Mouse (Mus musculus): ENCODE results near the gene Tgm1.

Tgm1 gene

GRCm38 (mm10) chr14:55723433-55723832 lies 9.7 kb upstream of the Tgm1 start:
- DNase-seq, result no peak

GRCm38 (mm10) chr14:55722438-55722945 lies 8.8 kb upstream of the Tgm1 start:
- DNase-seq, result no peak

- DNase-seq, result peak; percentile 95
Measured at GRCm38 (mm10) chr14:55721700-55722437, 8.1 kb upstream of the Tgm1 start, which contains the start of gene Rabggta. TSS of gene Rabggta (minus strand) at chr14:55722263.

- no peak for DNase-seq
Measured at GRCm38 (mm10) chr14:55721076-55721475, 7.3 kb upstream of the Tgm1 start.

GRCm38 (mm10) chr14:55720666-55721065 lies 6.9 kb upstream of the Tgm1 start:
- no peak for DNase-seq

- DNase-seq, result no peak
Measured at GRCm38 (mm10) chr14:55719737-55720136, 6.0 kb upstream of the Tgm1 start.

- no peak for DNase-seq
Measured at GRCm38 (mm10) chr14:55716884-55717283, 3.2 kb upstream of the Tgm1 start.

- no peak for DNase-seq
Measured at GRCm38 (mm10) chr14:55716271-55716670, 2.5 kb upstream of the Tgm1 start.

- no peak for DNase-seq
Measured at GRCm38 (mm10) chr14:55714893-55715292, 1.2 kb upstream of the Tgm1 start.

GRCm38 (mm10) chr14:55713007-55713728 lies 558 bp downstream of the Tgm1 start:
- DNase-seq, result no peak

GRCm38 (mm10) chr14:55711786-55712185 lies 1.9 kb downstream of the Tgm1 start:
- no peak for DNase-seq

GRCm38 (mm10) chr14:55709509-55709908 lies 4.2 kb downstream of the Tgm1 start:
- no peak for DNase-seq

GRCm38 (mm10) chr14:55707397-55707796 lies 6.3 kb downstream of the Tgm1 start:
- no peak for DNase-seq

GRCm38 (mm10) chr14:55706051-55706600 lies 7.6 kb downstream of the Tgm1 start:
- DNase-seq, result no peak

GRCm38 (mm10) chr14:55702761-55703160 lies 11.0 kb downstream of the Tgm1 start:
- no peak for DNase-seq

GRCm38 (mm10) chr14:55701131-55701530 lies 12.6 kb downstream of the Tgm1 start:
- no peak for DNase-seq

GRCm38 (mm10) chr14:55697226-55697625 lies 16.5 kb downstream of the Tgm1 start:
- no peak for DNase-seq

- DNase-seq, result no peak
Measured at GRCm38 (mm10) chr14:55689433-55689832, 24.3 kb downstream of the Tgm1 start.

GRCm38 (mm10) chr14:55682118-55682493 lies 31.6 kb downstream of the Tgm1 start:
- no peak for DNase-seq

- peak; percentile 94 for DNase-seq
Measured at GRCm38 (mm10) chr14:55681160-55682117, 32.3 kb downstream of the Tgm1 start, which contains the start of gene Tinf2. TSS of gene Tinf2 (minus strand) at chr14:55681820.

GRCm38 (mm10) chr14:55677615-55678014 lies 36.1 kb downstream of the Tgm1 start:
- no peak for DNase-seq

- DNase-seq, result no peak
Measured at GRCm38 (mm10) chr14:55672741-55673060, 41.0 kb downstream of the Tgm1 start.
